Mouse (Mus musculus) liver, embryonic 14.5 days (tissue): ENCODE data around the gene Tbc1d21. TPM values are rescaled to one million over a fixed set of nuclear protein-coding genes. Genes with fewer than 3 reads are reported as not detected.

Source experiments
- ATAC-seq: fragments of 200-750 bp; cut with Nextera tagmentation; 2 replicates; pipeline ENCODE4 v1.8.0; 2017; ENCODE audit warnings: moderate number of reproducible peaks, mild to moderate bottlenecking, moderate library complexity; ENCODE audit not compliant: insufficient read depth
- DNase-seq, 3 experiments: peaks; one replicate each; pipeline ENCODE4 v3.0.0-alpha.2; 2012 to 2013; ENCODE audit warnings: low read depth in 3 of 3, low spot score in 3 of 3
- H3K27ac ChIP-seq: fragments of 300-500 bp; sonication (generic); 2 replicates; pipeline ENCODE4 v1.5.1; 2014; ENCODE audit warnings: moderate library complexity, mild to moderate bottlenecking, control low read depth, inconsistent platforms
- H3K27me3 ChIP-seq: fragments of 300-500 bp; sonication (generic); 2 replicates; pipeline ENCODE4 v1.6.1; 2014; ENCODE audit warnings: mild to moderate bottlenecking, low read length, moderate library complexity; ENCODE audit not compliant: control insufficient read depth, insufficient read depth
- H3K36me3 ChIP-seq: fragments of 300-500 bp; sonication (generic); replicated peaks from 2 replicates; pipeline ENCODE4 v1.6.1; 2014; ENCODE audit warnings: low read depth; ENCODE audit not compliant: control insufficient read depth, insufficient read depth
- H3K4me1 ChIP-seq, 2 experiments: fragments of 200-500 bp in 1 of 2; fragments of 300-500 bp in 1 of 2; sonication (generic) in 1 of 2; replicated peaks; 2 replicates each; pipeline ENCODE4 v1.6.1; 2012 to 2014; ENCODE audit warnings: antibody characterized with exemption in 1 of 2, inconsistent platforms in 1 of 2, low read length in 1 of 2; ENCODE audit not compliant: control insufficient read depth in 2 of 2, insufficient read depth in 2 of 2
- H3K4me2 ChIP-seq: fragments of 300-500 bp; sonication (generic); 2 replicates; pipeline ENCODE4 v1.6.1; 2014; ENCODE audit warnings: low read depth, mild to moderate bottlenecking, control low read depth, moderate library complexity
- H3K4me3 ChIP-seq, 2 experiments: fragments of 200-500 bp in 1 of 2; fragments of 300-500 bp in 1 of 2; sonication (generic) in 1 of 2; 2 replicates each; pipeline ENCODE4 v1.5.1; 2012 to 2014; ENCODE audit warnings: low read depth in 2 of 2, low read length in 2 of 2, mild to moderate bottlenecking in 2 of 2, control low read depth in 1 of 2, inconsistent platforms in 1 of 2, moderate library complexity in 1 of 2; ENCODE audit not compliant: insufficient read depth in 1 of 2
- H3K9ac ChIP-seq: fragments of 300-500 bp; sonication (generic); replicated peaks from 2 replicates; pipeline ENCODE4 v1.6.1; 2014; ENCODE audit warnings: mild to moderate bottlenecking, control low read depth, moderate library complexity
- H3K9me3 ChIP-seq: fragments of 300-500 bp; sonication (generic); 2 replicates; pipeline ENCODE4 v1.6.1; 2016; ENCODE audit warnings: low read length, mixed read lengths; ENCODE audit not compliant: control insufficient read depth
- CTCF ChIP-seq: IDR thresholded peaks from 2 replicates; pipeline ENCODE4 v1.5.1; 2016; ENCODE audit warnings: antibody characterized with exemption, low read depth, control low read depth
- EP300 ChIP-seq: IDR thresholded peaks from 2 replicates; pipeline ENCODE4 v1.6.1; 2016; ENCODE audit warnings: antibody characterized with exemption, low read depth
- WGBS: fragments of 180-500 bp; shearing (Covaris S2); extraction: QIAGEN DNeasy Blood & Tissue Kit; methylation state at CpG from one replicate; pipeline ENCODE4 v1.1.7; 2014; ENCODE audit not compliant: insufficient replicate concordance; 5-methylcytosine and 5-hydroxymethylcytosine counted together
- polyA plus RNA-seq, 2 experiments: library from polyadenylated mRNA; depleted of rRNA in 1 of 2; stranded (reverse) in 1 of 2; unstranded in 1 of 2; fragments of >200 nt; fragmentation: Nextera tagmentation in 1 of 2; extraction: Ambion mirVana in 1 of 2; gene quantifications; 2 replicates each; pipeline versions ENCODE4 v1.2.1 to v1.2.3; 2012 to 2014

Tbc1d21 gene
- polyA plus RNA-seq, 2 experiments = not detected

GRCm38 (mm10) chr9:58347795-58348194, 22.5 kb downstream of the Tbc1d21 start:
- DNase-seq (no peak), ATAC-seq (no peak)
- TF ChIP-seq EP300 (no peak), CTCF (no peak)
- Histone ChIP-seq H3K4me2 (no peak overlapping the region), H3K9ac (no peak overlapping the region), H3K27me3 (no peaks in the 10 kb centered on the region), H3K4me3 (no peak overlapping the region), H3K36me3 (no peaks in the 10 kb centered on the region), H3K4me1 (no peaks in the 10 kb centered on the region), H3K9me3 (no peaks in the 10 kb centered on the region), H3K27ac (no peak overlapping the region)
- 58% methylated on average over 6 of the region's 6 CpGs for WGBS

- no peak overlapping the region for H3K4me3 ChIP-seq
- no peak for TF ChIP-seq CTCF
- TF ChIP-seq EP300 = no peak
- DNase-seq (no peak), ATAC-seq (no peak)
- H3K9me3 ChIP-seq = no peaks in the 10 kb centered on the region
- WGBS = 33% methylated on average over 10 of the region's 10 CpGs
- H3K27ac ChIP-seq = no peak overlapping the region
- H3K27me3 ChIP-seq = no peaks in the 10 kb centered on the region
- H3K9ac ChIP-seq = no peak overlapping the region
- no peak overlapping the region for H3K4me2 ChIP-seq
- H3K4me1 ChIP-seq = no peaks in the 10 kb centered on the region
- H3K36me3 ChIP-seq = no peaks in the 10 kb centered on the region
Measured at GRCm38 (mm10) chr9:58346498-58346897, 23.8 kb downstream of the Tbc1d21 start.

- Histone ChIP-seq H3K27me3 (no peaks in the 10 kb centered on the region), H3K9me3 (no peaks in the 10 kb centered on the region), H3K4me2 (no peak overlapping the region), H3K4me1 (no peaks in the 10 kb centered on the region), H3K4me3 (no peak overlapping the region), H3K27ac (no peak overlapping the region), H3K9ac (no peak overlapping the region), H3K36me3 (no peaks in the 10 kb centered on the region)
- DNase-seq = no peak
- no peak for TF ChIP-seq EP300
- TF ChIP-seq CTCF = no peak
- WGBS = 47% methylated on average over 7 of the region's 7 CpGs
- ATAC-seq = no peak
Measured at GRCm38 (mm10) chr9:58345963-58346362, 24.3 kb downstream of the Tbc1d21 start.

GRCm38 (mm10) chr9:58341795-58342194, 28.5 kb downstream of the Tbc1d21 start:
- H3K4me3 ChIP-seq = no peak overlapping the region
- 73% methylated on average over 1 of the region's 1 CpGs for WGBS
- DNase-seq (no peak), ATAC-seq (no peak)
- no peaks in the 10 kb centered on the region for H3K4me1 ChIP-seq
- no peaks in the 10 kb centered on the region for H3K9me3 ChIP-seq
- H3K27me3 ChIP-seq = no peaks in the 10 kb centered on the region
- H3K4me2 ChIP-seq = no peak overlapping the region
- no peak overlapping the region for H3K27ac ChIP-seq
- no peaks in the 10 kb centered on the region for H3K36me3 ChIP-seq
- TF ChIP-seq EP300 (no peak), CTCF (no peak)
- H3K9ac ChIP-seq = no peak overlapping the region

GRCm38 (mm10) chr9:58336650-58337281, 33.5 kb downstream of the Tbc1d21 start:
- ATAC-seq = no peak
- Histone ChIP-seq H3K27me3 (no peaks in the 10 kb centered on the region), H3K4me1 (no peaks in the 10 kb centered on the region), H3K36me3 (no peaks in the 10 kb centered on the region), H3K9ac (no peak overlapping the region), H3K4me3 (no peak overlapping the region), H3K4me2 (no peak overlapping the region), H3K9me3 (no peaks in the 10 kb centered on the region), H3K27ac (no peak overlapping the region)
- TF ChIP-seq CTCF = no peak
- TF ChIP-seq EP300 = no peak
- no peak for DNase-seq
- WGBS = 49% methylated on average over 8 of the region's 8 CpGs
